Mouse (Mus musculus) gastrocnemius, postnatal 14 days (tissue): ENCODE measurements at regions not wholly inside any gene's neighbourhood (a gene's known extent, or its start where the extent isn't known, plus 50 kb on each side); places are given as distances from the start of the nearest gene placed in this dataset.

Experiments used
- DNase-seq: peaks from one replicate; pipeline ENCODE4 v3.0.0; 2021; ENCODE audit warnings: mixed read lengths
- intact Hi-C: fragments of 180-260 bp; cut with DNase I; formaldehyde crosslinking; loops from one replicate; pipeline ENCODE4 v1.15.1; 2025; ENCODE audit warnings: low total_unique reads

DNA sequence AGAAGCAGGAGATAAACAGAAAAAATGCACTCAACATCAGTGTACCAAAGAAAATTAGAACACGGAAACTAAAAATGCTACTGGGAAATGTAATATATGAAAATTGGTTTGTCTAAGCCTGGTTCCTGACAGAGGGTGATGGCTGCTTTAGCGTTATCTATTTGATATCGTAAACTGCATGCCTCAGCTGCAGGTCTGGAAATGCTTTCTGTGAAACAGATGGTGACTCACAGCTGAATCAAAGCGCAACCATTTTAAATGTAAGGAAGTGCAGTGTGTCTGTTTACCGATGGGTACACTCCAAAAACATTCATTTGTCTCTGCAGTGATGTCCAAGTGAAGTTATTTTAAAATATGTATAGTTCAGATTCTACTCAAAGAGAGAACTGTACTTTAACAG lies 694.0 kb downstream of the 1190002N15Rik start:
- intact Hi-C loops, result no loop called here
- DNase-seq, result no peak
